Mouse (Mus musculus): ENCODE measurements around the gene Dock7.
A peak's percentile ranks its signal among the peaks of the same experiment; 100 is the strongest.
"Not testable (repeated sequence)": the region's sequence is repeated elsewhere in the genome, so short reads cannot be mapped to it uniquely, and the experiment has no call there.

Dock7 gene

DNA sequence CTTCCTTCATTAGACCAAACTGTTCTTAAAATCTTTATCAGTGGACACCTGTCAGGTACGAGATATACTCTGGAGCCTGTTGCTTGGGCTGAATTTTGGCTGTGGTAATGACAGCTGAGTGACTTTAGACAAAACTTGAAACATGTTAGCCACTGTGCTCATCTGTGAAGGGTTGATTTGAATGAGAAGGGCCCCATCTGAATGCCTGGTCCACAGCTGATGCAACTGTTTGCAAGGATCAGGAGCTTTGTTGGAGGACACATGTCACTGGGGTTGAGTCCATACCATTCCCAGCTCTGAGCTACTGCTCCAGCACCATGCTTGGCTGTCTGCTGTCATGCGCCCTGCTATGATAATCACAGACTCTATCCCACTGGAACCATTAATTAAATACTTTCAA lies 115.1 kb downstream of the Dock7 start:
- DNase-seq (ENCODE audit: low read depth): no peak

GRCm38 (mm10) chr4:98993491-98993890 lies 127.2 kb downstream of the Dock7 start:
- no peak for DNase-seq (ENCODE audit: low read depth)

DNA sequence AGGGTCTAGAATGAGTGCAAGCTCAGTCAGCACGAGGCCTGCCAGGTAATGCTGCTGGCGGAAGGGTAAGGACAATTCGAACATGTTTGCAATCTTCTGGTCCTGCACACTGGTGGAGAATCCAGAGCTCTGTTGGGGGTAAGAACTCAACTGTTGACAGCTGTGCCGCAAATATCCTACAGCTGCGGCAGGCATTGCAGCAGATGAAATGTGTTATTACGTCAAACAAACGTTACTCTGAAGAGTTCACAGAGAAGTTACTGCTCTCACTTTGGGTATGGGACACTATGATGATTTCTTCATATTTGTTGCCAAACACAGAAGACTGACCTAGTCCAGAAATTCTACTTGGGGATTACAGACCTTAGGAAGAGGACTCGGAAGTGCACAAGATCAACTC lies 136.0 kb downstream of the Dock7 start:
- no peak for DNase-seq (ENCODE audit: low read depth)

- not testable (repeated sequence) for DNase-seq (ENCODE audit: low read depth)
These were observed 140.7 kb downstream of the Dock7 start for GRCm38 (mm10) chr4:98979976-98980375.

GRCm38 (mm10) chr4:98978693-98979092 lies 142.0 kb downstream of the Dock7 start:
- DNase-seq (ENCODE audit: low read depth): no peak

DNA sequence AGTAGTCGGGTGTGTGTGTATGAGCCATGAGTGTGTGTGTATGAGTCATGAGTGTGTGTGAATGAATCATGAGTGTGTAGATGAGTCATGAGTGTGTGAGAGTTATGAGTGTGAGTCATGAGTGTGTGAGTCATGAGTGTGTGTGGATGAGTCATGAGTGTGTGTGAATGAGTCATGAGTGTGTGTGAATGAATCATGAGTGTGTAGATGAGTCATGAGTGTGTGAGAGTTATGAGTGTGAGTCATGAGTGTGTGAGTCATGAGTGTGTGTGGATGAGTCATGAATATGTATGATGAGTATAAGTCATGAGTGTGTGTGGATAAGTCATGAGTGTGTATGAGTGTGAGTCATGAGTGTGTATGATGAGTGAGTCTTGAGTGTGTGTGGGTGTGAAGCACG lies 142.4 kb downstream of the Dock7 start:
- DNase-seq (ENCODE audit: low read depth): not testable (repeated sequence)

DNA sequence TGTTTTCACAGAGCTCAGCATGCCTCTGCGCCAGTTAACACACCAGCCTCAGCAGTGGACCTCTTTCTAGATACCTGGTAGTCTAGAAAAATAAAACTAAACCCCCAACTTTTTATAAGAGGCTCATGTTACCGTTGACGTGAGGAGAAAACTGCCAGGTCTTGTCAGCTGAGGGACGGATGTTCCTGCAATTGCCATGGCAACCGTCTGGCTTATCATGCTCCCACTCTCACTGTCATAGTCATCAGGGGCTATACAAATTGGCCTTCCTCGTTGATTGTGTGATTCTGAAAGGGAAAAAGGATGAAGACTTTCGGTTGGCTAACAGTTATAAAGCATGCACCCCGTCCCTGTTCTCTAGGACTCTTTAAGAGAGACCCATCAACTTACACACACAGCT lies 145.0 kb downstream of the Dock7 start:
- no peak for DNase-seq (ENCODE audit: low read depth)

GRCm38 (mm10) chr4:98969946-98970345 lies 150.8 kb downstream of the Dock7 start:
- DNase-seq (ENCODE audit: low read depth): no peak

GRCm38 (mm10) chr4:98960243-98960642 lies 160.5 kb downstream of the Dock7 start:
- DNase-seq (ENCODE audit: low read depth): no peak

GRCm38 (mm10) chr4:98955986-98956385 lies 164.7 kb downstream of the Dock7 start:
- no peak for DNase-seq (ENCODE audit: low read depth)

DNA sequence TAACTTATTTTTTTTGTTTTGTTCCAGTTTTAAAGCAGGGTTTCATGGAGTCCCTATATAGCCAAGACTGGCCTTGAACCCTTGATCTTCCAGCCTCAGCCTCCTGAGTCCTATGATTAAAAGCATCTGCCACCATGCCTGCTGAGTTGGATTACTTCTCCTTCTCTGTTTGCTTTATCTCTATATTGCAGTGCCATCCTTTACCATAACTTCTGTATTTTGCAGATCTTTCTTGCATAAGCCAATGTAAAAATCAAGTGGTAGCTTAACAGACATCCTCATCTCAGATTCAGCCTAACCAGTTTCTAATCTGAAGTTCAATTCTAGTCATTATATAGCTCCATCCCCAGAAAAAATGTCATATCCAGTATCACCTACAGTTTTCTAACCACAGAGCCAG lies 170.2 kb downstream of the Dock7 start:
- DNase-seq (ENCODE audit: low read depth): no peak

- not testable (repeated sequence) for DNase-seq (ENCODE audit: low read depth)
These were observed 182.5 kb downstream of the Dock7 start for GRCm38 (mm10) chr4:98938210-98938609.

- DNase-seq (ENCODE audit: low read depth): no peak
These were observed 184.7 kb downstream of the Dock7 start for GRCm38 (mm10) chr4:98936036-98936435.

GRCm38 (mm10) chr4:98925250-98925781 lies 195.4 kb downstream of the Dock7 start:
- peak; percentile 39 for DNase-seq (ENCODE audit: low read depth)

DNA sequence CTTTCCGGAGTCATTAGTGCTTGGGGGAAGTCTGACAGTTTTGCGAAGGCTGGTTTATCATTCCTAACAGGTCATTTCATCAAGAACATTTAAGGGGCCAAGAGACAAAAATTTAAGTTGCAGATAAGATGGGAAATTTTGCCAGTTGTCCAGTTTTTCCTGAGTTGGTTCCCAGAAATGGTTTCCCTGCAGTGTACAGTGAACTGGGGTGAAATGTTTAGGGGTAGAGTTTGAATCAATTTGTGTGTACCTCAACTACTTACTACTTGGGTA lies 195.9 kb downstream of the Dock7 start:
- DNase-seq (ENCODE audit: low read depth): no peak

DNA sequence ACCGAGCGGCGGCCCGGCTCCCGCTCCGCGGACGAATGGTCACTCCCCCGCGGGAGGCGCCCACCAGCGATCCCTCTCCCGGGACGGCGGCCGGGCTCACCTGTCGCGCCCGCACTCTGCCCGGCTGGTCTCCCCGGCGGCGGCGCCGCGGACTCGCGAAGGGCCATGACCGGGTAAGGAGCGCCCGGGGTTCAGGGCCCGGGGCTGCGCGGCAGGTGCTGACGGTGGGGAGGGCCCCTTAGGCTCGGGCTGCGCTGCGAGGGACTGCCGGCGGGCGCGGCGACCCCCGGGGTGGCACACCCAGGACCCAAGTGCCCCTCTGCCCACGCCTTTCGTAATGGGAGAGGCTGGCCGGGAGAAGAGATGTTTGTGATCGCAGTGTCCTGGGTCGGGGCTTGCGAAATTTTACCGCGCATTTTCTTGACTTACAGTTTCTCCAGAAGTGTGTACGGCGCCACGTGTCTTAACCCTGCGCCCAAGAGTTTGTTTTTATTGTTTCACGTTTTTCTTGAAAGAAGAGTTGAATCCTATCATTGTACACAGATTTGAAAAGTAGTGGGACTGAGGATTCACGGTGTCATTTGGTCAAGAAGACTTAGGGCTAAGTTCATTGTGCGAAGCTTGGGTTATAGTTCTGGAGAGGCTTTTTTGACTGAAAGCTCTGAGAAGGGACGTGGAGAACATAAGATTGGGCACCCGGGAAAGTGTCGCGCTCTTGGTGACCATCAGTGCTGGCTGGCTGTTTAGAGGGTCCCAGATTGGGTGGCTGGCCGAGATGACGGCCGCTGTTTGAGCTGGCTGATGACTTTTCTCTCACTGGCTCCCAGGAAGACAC lies 196.4 kb downstream of the Dock7 start:
- peak; percentile 62 for DNase-seq (ENCODE audit: low read depth)

- no peak for DNase-seq (ENCODE audit: low read depth)
These were observed 197.1 kb downstream of the Dock7 start, which contains the start of gene Usp1 for GRCm38 (mm10) chr4:98923568-98924070. Gene Usp1 (plus strand): TSS chr4:98923810.

GRCm38 (mm10) chr4:98922643-98923567 lies 197.8 kb downstream of the Dock7 start:
- peak; percentile 98 for DNase-seq (ENCODE audit: low read depth)

DNA sequence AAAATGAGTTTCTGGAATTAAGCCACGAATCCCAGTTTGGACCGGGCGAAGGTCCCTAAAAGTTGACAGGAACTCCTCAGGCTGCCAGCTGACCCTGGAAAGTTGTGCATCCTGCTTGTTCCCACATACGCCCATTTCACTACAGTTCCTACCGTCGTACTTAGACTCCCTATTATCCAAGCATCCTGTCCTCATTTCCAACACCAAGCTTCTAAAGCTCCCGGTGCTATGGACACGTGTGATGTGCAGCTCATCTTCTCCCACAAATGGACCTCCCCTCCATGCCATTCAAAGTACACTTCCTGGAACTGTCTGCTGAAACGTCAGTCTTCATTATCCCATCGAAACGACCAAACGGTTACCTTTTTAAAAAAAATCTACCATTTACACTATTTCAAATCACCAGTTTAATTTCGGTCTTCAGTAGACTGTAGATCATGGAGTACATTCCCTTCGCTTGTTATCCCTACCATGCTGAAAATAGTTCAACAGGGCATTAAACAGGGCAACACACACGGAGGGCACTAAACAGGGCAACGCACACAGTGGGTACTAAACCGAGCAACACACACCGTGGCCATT lies 198.6 kb downstream of the Dock7 start:
- peak; percentile 61 for DNase-seq (ENCODE audit: low read depth)

GRCm38 (mm10) chr4:98920896-98921295 lies 199.8 kb downstream of the Dock7 start:
- DNase-seq (ENCODE audit: low read depth): no peak

- DNase-seq (ENCODE audit: low read depth): no peak
These were observed 202.5 kb downstream of the Dock7 start for GRCm38 (mm10) chr4:98918204-98918603.

DNA sequence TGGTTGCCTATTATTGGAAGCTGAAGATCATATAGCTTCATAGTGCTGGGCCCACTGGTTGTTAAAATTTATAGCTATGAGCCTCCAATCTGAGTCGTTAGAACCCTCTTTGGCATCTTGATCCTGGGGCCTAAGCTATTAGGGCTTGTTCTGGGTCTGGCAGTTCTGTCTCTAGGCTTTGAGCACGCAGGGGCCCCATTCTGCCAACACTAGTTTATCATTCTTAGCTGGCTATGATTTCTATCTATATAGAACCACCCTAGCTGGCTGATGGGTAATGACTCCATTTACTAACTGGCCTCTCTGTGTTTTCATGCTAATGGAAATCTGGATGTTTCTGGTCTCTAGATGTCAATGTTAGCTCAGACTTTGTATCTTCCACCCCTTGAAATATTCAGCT lies 203.0 kb downstream of the Dock7 start:
- no peak for DNase-seq (ENCODE audit: low read depth)

Measured in induced T-regulatory cell, adult 2 months (primary cell).